Mouse (Mus musculus) liver, embryonic 12.5 days (tissue): ENCODE results near the gene Cdc34b. TPM values are rescaled to one million over a fixed set of nuclear protein-coding genes. Genes with fewer than 3 reads are reported as not detected.

Experiments
- ATAC-seq: fragments of 200-750 bp; cut with Nextera tagmentation; 2 replicates; pipeline ENCODE4 v1.8.0; 2017; ENCODE audit warnings: moderate number of reproducible peaks, mild to moderate bottlenecking, moderate library complexity
- H3K27ac ChIP-seq: fragments of 300-500 bp; sonication (generic); 2 replicates; pipeline ENCODE4 v1.5.1; 2016; ENCODE audit warnings: mild to moderate bottlenecking
- H3K27me3 ChIP-seq: fragments of 300-500 bp; sonication (generic); replicated peaks from 2 replicates; pipeline ENCODE4 v1.6.1; 2016; ENCODE audit warnings: mild to moderate bottlenecking, moderate library complexity
- H3K36me3 ChIP-seq: fragments of 300-500 bp; sonication (generic); 2 replicates; pipeline ENCODE4 v1.6.1; 2016; ENCODE audit warnings: mild to moderate bottlenecking, moderate library complexity
- H3K4me1 ChIP-seq: fragments of 300-500 bp; sonication (generic); 2 replicates; pipeline ENCODE4 v1.6.1; 2016
- H3K4me2 ChIP-seq: fragments of 300-500 bp; sonication (generic); 2 replicates; pipeline ENCODE4 v1.6.1; 2016; ENCODE audit warnings: mild to moderate bottlenecking, moderate library complexity
- H3K4me3 ChIP-seq: fragments of 300-500 bp; sonication (generic); 2 replicates; pipeline ENCODE4 v1.5.1; 2016; ENCODE audit warnings: mild to moderate bottlenecking, moderate library complexity
- H3K9ac ChIP-seq: fragments of 300-500 bp; sonication (generic); 2 replicates; pipeline ENCODE4 v1.6.1; 2016; ENCODE audit warnings: mild to moderate bottlenecking, moderate library complexity
- H3K9me3 ChIP-seq: fragments of 300-500 bp; sonication (generic); replicated peaks from 2 replicates; pipeline ENCODE4 v1.6.1; 2016; ENCODE audit warnings: mild to moderate bottlenecking, moderate library complexity
- WGBS: fragments of 180-500 bp; shearing (Covaris S2); methylation state at CpG from one replicate; pipeline ENCODE4 v1.1.7; 2016; ENCODE audit not compliant: insufficient replicate concordance; 5-methylcytosine and 5-hydroxymethylcytosine counted together
- polyA plus RNA-seq: library from polyadenylated mRNA; unstranded; fragments of >200 nt; fragmentation: Nextera tagmentation; extraction: Ambion mirVana; gene quantifications from 2 replicates; pipeline ENCODE4 v1.2.1, GENCODE M21; 2016

The Cdc34b gene
- polyA plus RNA-seq, 1 experiment from 2014 or later = not detected

GRCm38 (mm10) chr11:94752946-94753713, 11.5 kb downstream of the Cdc34b start:
- 10% methylated on average over 2 of the region's 2 CpGs for WGBS
- Histone ChIP-seq H3K27ac (no peak overlapping the region), H3K4me2 (no peak overlapping the region)

GRCm38 (mm10) chr11:94759916-94760315, 18.3 kb downstream of the Cdc34b start:
- Histone ChIP-seq H3K27ac (no peak overlapping the region), H3K4me3 (no peak overlapping the region), H3K9ac (no peak overlapping the region), H3K27me3 (peaks cover 6% of the 10 kb centered on the region; the same call in 1 of the 2 replicates), H3K9me3 (no peaks in the 10 kb centered on the region), H3K4me2 (no peak overlapping the region), H3K36me3 (no peaks in the 10 kb centered on the region), H3K4me1 (no peaks in the 10 kb centered on the region)
- WGBS = 64% methylated on average over 6 of the region's 6 CpGs
- no peak for ATAC-seq

More at GRCm38 (mm10) chr11:94752946-94753713, 11.5 kb downstream of the Cdc34b start:
- H3K4me3 ChIP-seq = no peak overlapping the region
- peaks cover 6% of the 10 kb centered on the region; the same call in 1 of the 2 replicates for H3K27me3 ChIP-seq
- no peaks in the 10 kb centered on the region for H3K36me3 ChIP-seq
- no peak overlapping the region for H3K9ac ChIP-seq
- no peaks in the 10 kb centered on the region for H3K4me1 ChIP-seq
- ATAC-seq = no peak
- no peaks in the 10 kb centered on the region for H3K9me3 ChIP-seq

- Histone ChIP-seq H3K4me1 (no peaks in the 10 kb centered on the region), H3K4me3 (no peak overlapping the region), H3K27ac (no peak overlapping the region), H3K36me3 (no peaks in the 10 kb centered on the region), H3K4me2 (no peak overlapping the region), H3K9ac (no peak overlapping the region), H3K27me3 (peaks cover 6% of the 10 kb centered on the region; the same call in 1 of the 2 replicates), H3K9me3 (no peaks in the 10 kb centered on the region)
- WGBS = 54% methylated on average over 3 of the region's 3 CpGs
- ATAC-seq = no peak
Observed at GRCm38 (mm10) chr11:94760364-94760763, 18.8 kb downstream of the Cdc34b start.

GRCm38 (mm10) chr11:94760799-94761198, 19.2 kb downstream of the Cdc34b start:
- Histone ChIP-seq H3K9ac (no peak overlapping the region), H3K4me2 (no peak overlapping the region), H3K4me1 (no peaks in the 10 kb centered on the region), H3K27me3 (peaks cover 4% of the 10 kb centered on the region; the same call in 1 of the 2 replicates), H3K27ac (no peak overlapping the region), H3K4me3 (no peak overlapping the region), H3K36me3 (no peaks in the 10 kb centered on the region), H3K9me3 (no peaks in the 10 kb centered on the region)
- ATAC-seq = no peak
- WGBS = 53% methylated on average over 7 of the region's 7 CpGs

- no peak overlapping the region for H3K9ac ChIP-seq
- no peak overlapping the region for H3K4me2 ChIP-seq
- WGBS = 74% methylated on average over 1 of the region's 1 CpGs
- no peaks in the 10 kb centered on the region for H3K36me3 ChIP-seq
- no peaks in the 10 kb centered on the region for H3K4me1 ChIP-seq
- ATAC-seq = no peak
- H3K4me3 ChIP-seq = no peak overlapping the region
- H3K27me3 ChIP-seq = no peaks in the 10 kb centered on the region
- H3K27ac ChIP-seq = no peak overlapping the region
- no peaks in the 10 kb centered on the region for H3K9me3 ChIP-seq
Observed at GRCm38 (mm10) chr11:94762281-94762680, 20.7 kb downstream of the Cdc34b start.

- Histone ChIP-seq H3K36me3 (no peaks in the 10 kb centered on the region), H3K4me1 (no peaks in the 10 kb centered on the region), H3K9me3 (no peaks in the 10 kb centered on the region), H3K4me2 (no peak overlapping the region), H3K27me3 (no peaks in the 10 kb centered on the region), H3K9ac (no peak overlapping the region), H3K27ac (no peak overlapping the region), H3K4me3 (no peak overlapping the region)
- no peak for ATAC-seq
- 28% methylated on average over 6 of the region's 6 CpGs for WGBS
Observed at GRCm38 (mm10) chr11:94762775-94763174, 21.2 kb downstream of the Cdc34b start.

GRCm38 (mm10) chr11:94767241-94767640, 25.7 kb downstream of the Cdc34b start:
- H3K4me2 ChIP-seq = no peak overlapping the region

GRCm38 (mm10) chr11:94772363-94773055, 30.9 kb downstream of the Cdc34b start:
- Histone ChIP-seq H3K9me3 (no peaks in the 10 kb centered on the region), H3K9ac (no peak overlapping the region), H3K4me3 (no peak overlapping the region), H3K36me3 (no peaks in the 10 kb centered on the region), H3K4me2 (no peak overlapping the region), H3K27ac (no peak overlapping the region), H3K4me1 (no peaks in the 10 kb centered on the region), H3K27me3 (peaks cover 4% of the 10 kb centered on the region; the same call in 1 of the 2 replicates)
- WGBS = 63% methylated on average over 3 of the region's 3 CpGs
- no peak for ATAC-seq

More at GRCm38 (mm10) chr11:94767241-94767640, 25.7 kb downstream of the Cdc34b start:
- Histone ChIP-seq H3K4me3 (no peak overlapping the region), H3K9ac (no peak overlapping the region), H3K36me3 (no peaks in the 10 kb centered on the region), H3K4me1 (no peaks in the 10 kb centered on the region), H3K27ac (no peak overlapping the region), H3K27me3 (no peaks in the 10 kb centered on the region), H3K9me3 (no peaks in the 10 kb centered on the region)
- no peak for ATAC-seq
- 67% methylated on average over 2 of the region's 2 CpGs for WGBS

- H3K27ac ChIP-seq = no peak overlapping the region
- H3K9ac ChIP-seq = no peak overlapping the region
- 50% methylated on average over 1 of the region's 1 CpGs for WGBS
- no peaks in the 10 kb centered on the region for H3K4me1 ChIP-seq
- H3K4me3 ChIP-seq = no peak overlapping the region
- no peak overlapping the region for H3K4me2 ChIP-seq
- H3K36me3 ChIP-seq = no peaks in the 10 kb centered on the region
- no peaks in the 10 kb centered on the region for H3K9me3 ChIP-seq
- ATAC-seq = no peak
- H3K27me3 ChIP-seq = peaks cover 5% of the 10 kb centered on the region; the same call in 1 of the 2 replicates
Observed at GRCm38 (mm10) chr11:94773851-94774250, 32.3 kb downstream of the Cdc34b start.

- Histone ChIP-seq H3K4me2 (no peak overlapping the region), H3K27me3 (peaks cover 5% of the 10 kb centered on the region; the same call in 1 of the 2 replicates), H3K4me1 (no peaks in the 10 kb centered on the region), H3K4me3 (no peak overlapping the region), H3K36me3 (no peaks in the 10 kb centered on the region), H3K27ac (no peak overlapping the region), H3K9me3 (no peaks in the 10 kb centered on the region), H3K9ac (no peak overlapping the region)
- ATAC-seq = no peak
- 66% methylated on average over 5 of the region's 5 CpGs for WGBS
Observed at GRCm38 (mm10) chr11:94774887-94775497, 33.4 kb downstream of the Cdc34b start.

GRCm38 (mm10) chr11:94782603-94783002, 41.0 kb downstream of the Cdc34b start, which contains the start of gene Tmem92:
TSS of gene Tmem92 (minus strand) at chr11:94782703.
- no peak for ATAC-seq
- Histone ChIP-seq H3K9ac (no peak within 1 kb of the TSS), H3K9me3 (no peaks in the 10 kb centered on the region), H3K4me2 (no peak within 1 kb of the TSS), H3K4me3 (no peak within 1 kb of the TSS), H3K36me3 (no peaks in the 10 kb centered on the region), H3K27ac (no peak within 1 kb of the TSS), H3K27me3 (no peaks in the 10 kb centered on the region), H3K4me1 (no peaks in the 10 kb centered on the region)

GRCm38 (mm10) chr11:94785247-94785646, 43.7 kb downstream of the Cdc34b start:
- Histone ChIP-seq H3K27ac (no peak overlapping the region), H3K36me3 (no peaks in the 10 kb centered on the region), H3K27me3 (no peaks in the 10 kb centered on the region; the same call in 1 of the 2 replicates), H3K9me3 (no peaks in the 10 kb centered on the region), H3K4me2 (no peak overlapping the region), H3K4me1 (no peaks in the 10 kb centered on the region), H3K4me3 (no peak overlapping the region), H3K9ac (no peak overlapping the region)
- WGBS = 5% methylated on average over 2 of the region's 2 CpGs
- no peak for ATAC-seq
